Mouse (Mus musculus) gastrocnemius, postnatal 14 days (tissue): Measurements from ENCODE around the gene 6030458C11Rik. TPM values are rescaled to one million over a fixed set of nuclear protein-coding genes. Genes with fewer than 3 reads are reported as not detected.
"Not testable (repeated sequence)": the region's sequence is repeated elsewhere in the genome, so short reads cannot be mapped to it uniquely, and the experiment has no call there.

ENCODE experiments used
- DNase-seq: peaks from one replicate; pipeline ENCODE4 v3.0.0; 2021; ENCODE audit warnings: mixed read lengths
- intact Hi-C: fragments of 180-260 bp; cut with DNase I; formaldehyde crosslinking; loops from one replicate; pipeline ENCODE4 v1.15.1; 2025; ENCODE audit warnings: low total_unique reads
- total RNA-seq, 2 experiments: library from RNA; stranded (reverse); gene quantifications; 2 replicates each; pipeline ENCODE4 v1.2.3; 2021

The 6030458C11Rik gene
- total RNA-seq, 2 experiments from 2014 or later: 16.2 to 16.8 TPM

DNA sequence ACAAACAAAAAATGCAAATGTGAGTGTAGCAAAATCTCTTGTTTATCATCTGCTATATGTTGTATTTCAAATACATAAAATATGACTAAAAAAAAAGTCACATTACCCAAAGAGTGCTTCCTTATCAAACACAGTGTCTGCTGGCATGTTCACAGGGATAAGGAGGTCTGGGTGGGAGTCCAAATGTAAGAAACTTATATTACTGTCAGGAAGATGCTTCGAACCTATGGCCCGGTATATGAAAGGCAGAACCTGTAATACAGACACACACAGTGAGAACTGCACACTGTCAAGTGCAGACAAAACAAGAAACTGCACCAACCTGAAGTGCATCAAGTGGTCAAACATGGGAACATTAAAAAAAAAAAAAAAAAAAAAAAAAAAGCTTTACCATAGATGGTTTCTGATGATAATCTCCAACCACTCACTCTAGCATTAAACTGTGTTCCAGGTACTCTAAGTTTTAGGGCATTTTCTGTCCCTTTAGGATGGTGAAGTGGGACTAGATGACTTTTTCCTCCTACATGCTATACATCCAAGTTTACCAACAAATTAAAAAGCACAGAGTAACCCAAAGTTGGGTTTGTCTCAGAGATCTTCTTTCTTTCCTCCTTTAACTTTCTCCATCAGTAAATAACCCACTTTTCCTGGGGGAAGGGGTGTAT, 862 bp downstream of the 6030458C11Rik start:
- intact Hi-C loops: no loop called here
- DNase-seq: no peak

DNA sequence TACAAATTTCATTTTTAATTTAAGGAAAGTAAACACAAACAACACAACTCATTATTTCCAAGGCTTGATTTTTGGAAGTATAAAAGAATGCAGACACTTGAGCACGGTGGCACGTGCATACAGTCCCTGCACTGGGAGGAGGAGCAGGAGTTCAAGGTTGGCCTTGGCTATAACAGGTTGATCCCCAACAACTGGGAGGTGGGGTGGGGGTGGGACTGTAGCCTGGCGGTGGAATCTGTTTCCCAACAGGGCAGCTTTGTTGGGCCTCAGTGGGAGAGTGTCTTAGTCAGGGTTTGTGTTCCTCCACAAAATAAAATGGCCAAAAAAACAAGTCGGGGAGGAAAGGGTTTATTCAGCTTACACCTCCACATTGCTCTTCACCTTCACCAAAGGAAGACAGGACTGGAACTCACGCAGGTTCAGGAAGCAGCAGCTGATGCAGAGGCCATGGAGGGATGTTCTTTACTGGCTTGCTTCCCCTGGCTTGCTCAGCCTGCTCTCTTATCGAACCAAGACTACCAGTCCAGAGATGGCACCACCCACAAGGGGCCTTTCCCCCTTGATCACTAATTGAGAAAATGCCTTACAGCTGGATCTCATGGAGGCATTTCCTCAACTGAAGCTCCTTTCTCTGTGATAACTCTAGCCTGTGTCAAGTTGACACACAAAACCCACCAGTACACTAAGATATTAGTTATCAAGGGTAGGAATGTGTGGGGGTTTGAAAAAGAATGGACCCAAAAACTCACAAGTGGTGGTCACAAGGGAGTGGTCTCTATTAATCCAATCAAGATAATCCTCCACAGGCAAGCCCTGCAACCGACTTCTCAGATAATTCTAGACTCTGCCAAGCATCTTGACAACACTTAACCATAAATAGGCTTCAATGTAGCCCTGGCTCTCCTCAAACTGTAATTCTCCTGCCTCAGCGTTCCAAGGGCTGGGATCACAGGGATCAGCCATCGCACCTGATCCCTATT, 1.7 kb downstream of the 6030458C11Rik start:
- DNase-seq: no peak
- intact Hi-C loops: no loop called here

DNA sequence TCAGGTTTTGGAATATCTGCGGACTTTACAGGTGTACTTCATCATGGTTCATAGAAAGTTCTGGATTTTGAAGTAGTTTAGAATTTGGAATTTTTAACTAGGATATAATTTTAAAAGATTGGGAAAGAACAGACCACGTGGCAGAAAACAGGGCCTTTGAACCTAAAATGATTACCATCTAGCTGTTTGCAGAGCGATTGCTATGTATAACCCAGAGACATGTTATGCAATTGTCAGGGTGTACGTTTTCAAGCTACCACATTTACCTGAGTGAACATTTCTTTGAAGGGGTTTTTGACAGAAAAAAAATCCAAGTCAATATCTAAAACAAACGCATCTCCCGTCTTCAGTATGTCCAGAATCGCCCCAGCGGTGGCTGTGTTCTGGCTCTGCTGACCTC, 6.9 kb downstream of the 6030458C11Rik start:
- no peak for DNase-seq
- intact Hi-C loops: no loop called here

DNA sequence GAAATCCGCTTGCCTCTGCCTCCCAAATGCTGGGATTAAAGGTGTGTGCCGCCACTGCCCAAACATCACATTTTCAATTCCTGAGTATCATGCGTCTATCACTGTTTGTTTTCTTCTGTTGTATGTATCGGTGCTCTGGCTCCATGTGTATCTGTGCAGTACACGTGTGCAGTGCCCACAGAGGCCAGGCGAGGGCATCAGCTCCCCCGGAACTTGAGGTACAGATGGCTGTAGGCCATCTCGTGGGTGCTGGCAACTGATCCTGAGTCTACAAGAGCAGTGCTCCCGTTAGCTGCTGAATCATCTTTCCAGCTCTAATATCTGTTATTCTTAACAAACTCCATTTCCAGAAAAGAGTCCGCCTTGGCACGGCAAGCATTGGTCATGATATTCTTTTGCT, 11.8 kb downstream of the 6030458C11Rik start:
- intact Hi-C loops: no loop called here
- no peak for DNase-seq

DNA sequence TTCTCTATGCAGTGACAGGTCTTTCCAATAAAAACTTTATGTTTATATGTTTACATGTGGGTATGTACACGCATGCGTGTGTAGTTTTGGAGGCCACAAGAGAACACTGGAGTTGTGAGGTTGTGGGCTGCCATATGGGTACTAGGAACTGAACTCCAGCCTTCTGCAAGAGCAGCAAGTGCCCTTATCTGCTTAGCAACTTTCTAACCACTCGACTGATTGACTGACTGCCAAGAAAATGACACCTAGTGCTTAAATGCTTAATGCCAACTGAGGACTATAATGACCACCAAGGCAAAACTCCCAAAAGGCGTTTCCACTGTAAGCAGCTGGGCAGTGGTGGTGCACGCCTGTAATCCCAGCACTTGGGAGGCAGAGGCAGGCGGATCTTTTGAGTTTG, 15.1 kb downstream of the 6030458C11Rik start:
- DNase-seq: no peak
- intact Hi-C loops: no loop called here

DNA sequence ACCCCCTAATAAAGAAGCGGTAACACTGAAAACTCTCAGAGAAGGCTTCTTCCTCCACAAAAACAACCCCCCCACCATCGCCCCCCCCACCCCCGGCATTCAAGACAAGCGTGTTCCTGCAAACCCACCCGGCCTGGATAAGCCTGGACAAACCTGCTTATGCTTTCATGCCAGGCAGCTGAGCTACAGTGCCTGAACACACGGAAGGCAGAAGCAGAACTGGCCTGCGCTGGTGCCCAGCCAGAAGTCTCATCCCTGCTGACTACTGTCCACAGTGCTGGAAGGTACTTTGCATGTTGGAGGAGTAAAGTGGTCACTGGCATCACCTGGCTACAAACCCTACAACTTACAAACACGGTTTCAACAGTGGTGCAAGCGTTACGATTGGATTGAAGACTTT, 17.4 kb downstream of the 6030458C11Rik start:
- DNase-seq: no peak
- intact Hi-C loops: no loop called here

DNA sequence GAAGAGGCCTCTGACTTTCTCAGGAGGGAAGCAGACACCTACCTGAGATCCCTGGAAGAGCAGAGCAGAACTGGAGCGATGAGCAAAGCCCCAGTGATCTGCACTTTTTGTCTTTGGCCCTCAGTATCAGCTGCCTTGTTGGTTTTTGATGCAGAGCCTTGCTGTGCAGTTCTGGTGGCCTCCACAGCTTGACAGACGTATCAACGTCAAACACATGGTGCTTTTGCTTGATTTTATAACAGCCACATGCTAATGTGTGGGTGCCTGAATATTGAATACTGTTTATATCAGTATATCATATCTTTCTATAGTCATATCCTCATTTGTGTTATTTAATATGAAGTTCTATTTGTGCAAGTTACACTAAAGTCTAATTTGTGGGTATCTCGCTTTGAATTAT, 19.4 kb downstream of the 6030458C11Rik start:
- intact Hi-C loops: no loop called here
- DNase-seq: no peak

DNA sequence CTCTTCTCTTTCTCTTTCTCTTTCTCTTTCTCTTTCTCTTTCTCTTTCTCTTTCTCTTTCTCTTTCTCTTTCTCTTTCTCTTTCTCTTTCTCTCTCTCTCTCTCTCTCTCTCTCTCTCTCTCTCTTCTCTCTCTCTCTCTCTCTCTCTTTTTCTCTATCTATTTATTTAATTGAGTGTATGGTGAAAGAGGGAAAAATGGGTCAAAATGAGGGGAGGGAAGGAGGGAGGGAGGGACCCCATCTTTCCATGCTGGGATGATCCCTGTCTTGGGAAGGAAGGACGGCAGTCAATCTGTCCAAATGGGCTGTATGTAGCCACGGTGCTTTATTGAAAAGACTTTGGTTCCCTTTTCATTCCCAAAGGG, 23.3 kb downstream of the 6030458C11Rik start:
- DNase-seq, intact Hi-C loops: not testable (repeated sequence)

DNA sequence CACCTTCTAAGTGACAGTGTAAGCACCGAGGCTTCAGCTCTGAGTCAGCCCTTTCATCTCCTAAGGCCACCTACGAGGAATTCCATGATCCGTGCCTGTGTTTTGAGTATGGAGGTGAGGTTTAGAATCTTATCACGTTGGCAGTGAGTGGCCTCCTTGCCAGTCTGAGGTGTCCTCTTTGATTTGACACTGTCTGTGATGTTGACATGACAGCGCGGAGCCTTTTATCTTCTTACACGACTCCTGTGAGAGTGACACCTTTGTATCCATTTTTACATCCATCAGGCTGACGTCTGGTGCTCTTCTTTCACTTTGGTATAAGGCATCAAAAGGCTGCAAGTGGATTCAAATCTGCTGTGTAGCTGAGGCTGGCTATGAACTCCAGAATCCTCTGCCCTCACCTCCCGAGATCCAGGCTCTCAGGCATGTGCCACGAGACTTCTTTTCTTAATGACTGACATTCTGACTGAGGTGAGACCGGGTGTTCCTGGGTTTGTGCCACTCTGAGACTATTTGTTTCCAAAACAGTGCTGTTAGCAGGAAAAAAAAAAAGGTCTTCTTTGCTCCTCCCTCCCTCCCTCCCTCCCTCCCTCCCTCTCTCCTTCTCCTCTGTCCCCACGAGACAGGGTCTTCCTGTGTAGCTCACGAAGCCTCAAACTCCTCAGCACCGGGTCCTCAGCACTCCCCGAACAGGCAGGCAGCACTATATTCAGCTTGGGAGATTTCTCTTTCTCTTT, 23.9 kb downstream of the 6030458C11Rik start:
- no peak for DNase-seq
- intact Hi-C loops: no loop called here

DNA sequence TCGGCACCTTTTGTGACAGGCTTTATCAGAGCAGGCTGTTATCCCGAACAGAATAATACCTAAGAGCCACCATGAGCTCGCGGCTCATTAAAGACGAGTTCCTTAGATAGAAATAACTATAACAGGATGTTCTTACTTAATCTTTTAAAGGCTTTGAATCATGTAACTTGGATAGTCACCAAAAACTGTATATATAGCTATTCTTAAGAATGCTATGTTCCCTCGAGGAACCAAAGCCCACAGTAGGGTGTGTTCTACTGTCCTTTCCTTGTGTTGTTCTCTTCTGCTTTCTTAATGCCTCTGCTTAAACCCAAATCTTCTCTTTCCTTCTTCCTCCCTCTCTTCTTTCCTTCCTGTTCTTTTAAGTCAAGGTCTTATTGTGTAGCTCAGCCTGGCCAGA, 26.4 kb downstream of the 6030458C11Rik start:
- no peak for DNase-seq
- intact Hi-C loops: no loop called here

DNA sequence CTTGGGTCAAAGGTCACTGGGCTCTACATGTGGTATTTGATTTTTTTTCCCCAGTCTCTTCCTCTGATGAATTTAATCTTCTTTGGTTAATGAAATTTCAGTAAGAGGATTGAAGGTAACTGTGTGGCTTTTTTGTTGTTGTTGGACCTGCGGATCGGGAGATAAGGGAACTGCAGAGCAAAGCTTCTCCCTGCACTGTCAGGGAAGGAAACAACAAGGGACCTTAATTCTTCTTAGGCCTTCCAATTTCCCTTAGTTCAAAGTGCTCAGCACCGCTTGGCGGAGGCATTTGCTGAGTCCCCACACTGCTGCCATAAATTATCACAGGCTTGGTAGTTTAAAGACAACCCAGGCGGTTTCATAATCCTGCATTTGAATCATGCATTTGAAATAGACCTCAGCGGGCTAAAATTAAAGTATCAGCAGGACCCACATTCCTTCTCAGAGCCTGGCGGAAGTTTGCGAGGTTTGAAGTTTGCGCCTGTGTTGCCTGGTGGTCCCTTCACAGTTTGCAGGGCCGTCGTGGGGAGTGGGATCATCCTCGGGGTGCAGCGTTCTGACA, 28.5 kb downstream of the 6030458C11Rik start:
- no peak for DNase-seq
- intact Hi-C loops: loop anchor here (2.0 kb wide), 1 partner anchor 211 kb away; no protein-coding TSS in a partner anchor

DNA sequence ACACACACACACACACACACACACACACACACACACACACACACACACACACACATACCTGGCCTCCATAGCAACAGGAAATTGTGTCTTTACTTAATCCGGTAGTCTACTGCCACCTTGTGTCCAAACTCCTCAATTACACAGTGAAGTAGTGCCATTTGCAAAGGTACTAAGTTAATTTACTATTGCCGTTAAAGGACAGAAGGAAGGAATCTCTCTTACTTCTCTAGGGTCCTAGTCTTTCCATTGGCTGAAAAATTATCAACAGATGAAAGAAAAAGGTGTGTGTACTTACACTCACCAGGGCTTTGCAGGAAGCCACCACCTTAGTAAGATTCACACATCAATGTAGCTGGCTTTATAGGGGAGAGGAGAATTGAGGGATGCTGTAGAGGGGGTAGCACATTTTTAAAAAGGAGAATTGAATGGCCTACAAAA, 29.0 kb downstream of the 6030458C11Rik start:
- intact Hi-C loops: no loop called here

DNA sequence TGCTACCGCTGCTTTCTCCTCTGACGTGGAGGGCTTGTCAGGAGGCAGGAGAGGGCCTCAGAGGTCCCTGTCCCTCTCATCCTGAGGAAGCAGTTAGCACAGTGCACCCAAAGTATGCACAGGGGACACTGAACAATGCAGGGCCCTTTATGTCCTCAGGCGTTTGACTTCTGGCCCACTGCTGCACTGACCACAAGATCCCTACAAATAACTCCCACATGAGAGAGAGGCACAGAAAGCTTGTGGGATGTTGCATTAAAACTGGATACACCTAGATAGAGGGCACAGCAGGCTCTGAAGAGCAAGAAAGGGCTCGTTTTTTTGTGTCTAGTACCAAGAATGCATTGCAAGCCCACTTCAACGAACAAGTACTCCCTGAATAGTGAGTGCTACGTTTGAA, 30.1 kb downstream of the 6030458C11Rik start:
- intact Hi-C loops: loop anchor here (5.0 kb wide), 1 partner anchor 422 kb away; no protein-coding TSS in a partner anchor
- no peak for DNase-seq

More for the DNA sequence above, 29.0 kb downstream of the 6030458C11Rik start:
- no peak for DNase-seq

DNA sequence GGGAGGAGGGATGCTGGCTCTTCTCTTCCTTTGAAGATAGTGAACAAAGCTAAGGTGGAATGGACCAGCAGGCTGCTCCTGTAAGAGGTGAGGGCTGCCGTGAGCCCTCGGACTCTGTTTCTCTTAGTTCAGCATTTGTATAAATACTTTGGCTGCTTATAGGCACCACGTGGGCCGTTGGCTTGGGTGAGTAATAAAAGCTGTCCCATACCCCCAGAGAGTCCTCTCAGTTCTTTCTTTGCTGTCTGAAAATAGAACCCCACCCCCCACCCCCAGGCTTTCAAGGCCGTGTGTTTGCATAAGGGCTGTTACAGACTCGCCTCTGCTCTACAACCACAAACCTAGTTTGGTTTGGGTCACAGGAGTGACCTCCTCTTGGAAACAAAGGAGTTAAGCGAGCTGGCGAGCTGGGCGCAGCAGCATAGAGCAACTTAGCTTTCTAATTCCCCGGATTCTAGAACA, 35.0 kb downstream of the 6030458C11Rik start:
- intact Hi-C loops: loop anchor here (10.0 kb wide), 1 partner anchor 105 kb away; no protein-coding TSS in a partner anchor
- no peak for DNase-seq

DNA sequence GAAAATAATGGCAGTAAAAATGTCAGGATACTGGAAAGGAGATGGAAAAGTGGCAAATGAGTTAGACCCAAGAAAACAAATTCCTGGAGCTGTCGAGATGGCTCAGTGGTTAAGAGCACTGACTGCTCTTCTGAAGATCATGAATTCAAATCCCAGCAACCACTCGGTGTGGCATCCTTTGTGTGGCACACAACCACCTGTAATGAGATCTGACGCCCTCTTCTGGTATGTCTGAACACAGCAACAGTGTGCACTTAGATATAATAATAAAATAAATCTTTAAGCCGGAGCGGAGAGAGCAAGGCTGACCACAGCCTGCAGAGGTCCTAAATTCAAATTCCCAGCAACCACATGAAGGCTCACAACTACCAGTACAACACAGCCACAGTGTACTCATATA, 35.9 kb downstream of the 6030458C11Rik start:
- DNase-seq: no peak
- intact Hi-C loops: loop anchor here (10.0 kb wide), 1 partner anchor 104 kb away; no protein-coding TSS in a partner anchor

DNA sequence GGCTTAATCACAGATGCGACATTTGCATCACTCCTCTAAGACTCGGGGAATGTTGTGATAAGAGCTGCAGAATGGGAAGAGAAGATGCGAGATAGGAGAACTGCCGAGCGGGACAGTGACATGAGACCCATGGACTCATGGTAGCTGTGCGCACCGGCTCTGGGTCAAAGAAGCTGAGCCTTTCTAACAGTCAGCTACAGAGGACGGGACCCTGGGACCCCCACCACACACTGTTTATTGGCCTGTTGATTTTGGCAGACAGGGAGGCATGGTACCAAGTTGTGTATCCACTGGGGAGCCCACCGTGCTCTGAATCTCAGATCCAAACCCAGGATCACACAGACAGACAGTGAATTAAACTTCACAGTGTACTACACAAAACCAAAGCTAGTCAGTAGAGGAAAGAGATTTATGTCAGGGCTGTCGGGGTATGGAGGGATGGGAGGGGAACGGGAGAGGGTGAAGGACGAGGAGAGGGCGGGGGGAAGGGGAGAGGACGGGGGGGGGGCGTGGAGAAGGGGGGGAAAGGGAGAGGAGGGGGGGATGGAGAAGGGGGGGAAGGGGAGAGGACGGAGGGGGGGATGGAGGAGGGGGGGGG, 42.6 kb downstream of the 6030458C11Rik start:
- DNase-seq: no peak
- intact Hi-C loops: loop anchor here (10.0 kb wide), 1 partner anchor 97 kb away; no protein-coding TSS in a partner anchor

DNA sequence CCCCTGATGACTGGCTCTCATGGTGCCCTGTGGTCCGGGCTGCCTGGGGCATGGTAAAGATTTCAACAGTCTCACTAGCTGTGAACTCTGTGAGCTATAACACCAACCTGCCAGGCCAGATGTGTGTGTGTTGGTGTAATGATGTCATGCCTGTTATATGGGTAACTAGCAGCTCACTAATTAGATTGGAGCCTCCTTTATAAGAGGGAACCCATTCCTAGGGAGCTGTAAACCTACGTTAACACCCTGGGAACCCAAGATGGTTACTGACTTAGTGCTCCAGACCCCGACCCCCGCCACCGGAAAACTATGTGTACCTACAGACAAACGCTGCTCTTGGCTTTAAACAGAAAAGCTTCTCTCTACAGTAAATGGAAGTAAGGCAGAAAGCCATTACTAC, 43.2 kb downstream of the 6030458C11Rik start:
- intact Hi-C loops: loop anchor here (10.0 kb wide), 1 partner anchor 96 kb away; no protein-coding TSS in a partner anchor
- no peak for DNase-seq

DNA sequence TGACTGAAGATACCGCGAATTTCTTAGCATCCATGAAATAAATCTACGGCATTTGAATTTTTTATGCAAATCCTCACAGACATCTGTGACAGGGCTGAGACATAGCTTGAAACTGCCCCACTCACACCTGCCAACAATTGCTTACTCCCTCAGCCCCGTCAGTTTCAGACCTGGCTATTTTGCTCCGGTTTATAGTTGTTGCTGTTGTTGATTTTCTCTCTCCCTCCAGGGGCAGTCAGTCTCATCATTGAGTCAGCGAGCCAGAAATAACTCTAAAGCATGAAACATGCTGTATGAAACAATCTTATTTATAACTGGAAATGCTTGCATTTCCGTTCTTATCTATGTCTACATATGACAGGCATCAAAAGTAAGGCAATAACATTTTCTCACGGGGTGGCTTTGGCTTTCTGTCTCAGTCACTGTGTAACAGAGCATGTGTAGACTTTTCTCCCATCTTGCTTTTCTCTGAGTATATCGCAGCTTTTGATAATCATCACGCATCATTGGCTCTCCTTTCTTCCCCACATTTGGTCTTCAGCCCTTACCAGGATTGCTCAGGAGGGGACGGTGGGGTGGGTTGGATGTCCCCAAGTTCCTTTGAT, 50.2 kb downstream of the 6030458C11Rik start:
- DNase-seq: no peak
- intact Hi-C loops: no loop called here
